Mouse (Mus musculus) heart, embryonic 11.5 days (tissue): ENCODE results near the gene Dynll1. TPM values are rescaled to one million over a fixed set of nuclear protein-coding genes. Genes with fewer than 3 reads are reported as not detected.

Source experiments
- ATAC-seq: fragments of 200-750 bp; cut with Nextera tagmentation; replicated peaks from 2 replicates; pipeline ENCODE4 v1.8.0; 2017; ENCODE audit warnings: moderate library complexity; ENCODE audit not compliant: insufficient number of reproducible peaks, low FRiP score, low TSS enrichment
- H3K27ac ChIP-seq: fragments of 300-500 bp; sonication (generic); 2 replicates; pipeline ENCODE4 v1.5.1; 2014; ENCODE audit warnings: mild to moderate bottlenecking, low read depth, low read length
- H3K27me3 ChIP-seq: fragments of 300-500 bp; sonication (generic); 2 replicates; pipeline ENCODE4 v1.6.1; 2014; ENCODE audit warnings: mild to moderate bottlenecking, low read length, mixed read lengths; ENCODE audit not compliant: control insufficient read depth, insufficient read depth
- H3K36me3 ChIP-seq: fragments of 300-500 bp; sonication (generic); 2 replicates; pipeline ENCODE4 v1.6.1; 2014; ENCODE audit warnings: mild to moderate bottlenecking, low read length, moderate library complexity, mixed read lengths; ENCODE audit not compliant: control insufficient read depth, insufficient read depth
- H3K4me1 ChIP-seq: fragments of 300-500 bp; sonication (generic); 2 replicates; pipeline ENCODE4 v1.6.1; 2014; ENCODE audit warnings: low read length; ENCODE audit not compliant: control insufficient read depth, insufficient read depth
- H3K4me2 ChIP-seq: fragments of 300-500 bp; sonication (generic); 2 replicates; pipeline ENCODE4 v1.6.1; 2014; ENCODE audit warnings: mild to moderate bottlenecking, moderate library complexity
- H3K4me3 ChIP-seq: fragments of 300-500 bp; sonication (generic); 2 replicates; pipeline ENCODE4 v1.5.1; 2014; ENCODE audit warnings: low read depth, low read length
- H3K9ac ChIP-seq: fragments of 300-500 bp; sonication (generic); 2 replicates; pipeline ENCODE4 v1.6.1; 2014; ENCODE audit warnings: mild to moderate bottlenecking, low read depth, low read length, moderate library complexity
- H3K9me3 ChIP-seq: fragments of 300-500 bp; sonication (generic); replicated peaks from 2 replicates; pipeline ENCODE4 v1.6.1; 2016; ENCODE audit warnings: low read length; ENCODE audit not compliant: control insufficient read depth
- WGBS: fragments of 180-500 bp; shearing (Covaris S2); extraction: QIAGEN DNeasy Blood & Tissue Kit; methylation state at CpG from one replicate; pipeline ENCODE4 v1.1.7; 2014; ENCODE audit not compliant: insufficient replicate concordance; 5-methylcytosine and 5-hydroxymethylcytosine counted together
- polyA plus RNA-seq: library from polyadenylated mRNA; unstranded; fragments of >200 nt; fragmentation: Nextera tagmentation; extraction: Ambion mirVana; gene quantifications from 2 replicates; pipeline ENCODE4 v1.2.1, GENCODE M21; 2014

Dynll1 gene
- polyA plus RNA-seq, 1 experiment from 2014 or later, result 1,540 TPM

GRCm38 (mm10) chr5:115333626-115334025, 32.8 kb upstream of the Dynll1 start:
- 60% methylated on average over 3 of the region's 3 CpGs for WGBS
- H3K9me3 ChIP-seq, result no peaks in the 10 kb centered on the region
- H3K27ac ChIP-seq, result peak overlapping the region; percentile 73
- H3K4me3 ChIP-seq, result no peak overlapping the region
- peak overlapping the region; percentile 27; the same call in 1 of the 2 replicates for H3K4me2 ChIP-seq
- no peak overlapping the region; the same call in 1 of the 2 replicates for H3K9ac ChIP-seq
- H3K27me3 ChIP-seq, result no peaks in the 10 kb centered on the region
- peaks cover 51% of the 10 kb centered on the region for H3K36me3 ChIP-seq
- peaks cover 11% of the 10 kb centered on the region for H3K4me1 ChIP-seq
- peak; percentile 68; the same call in 1 of the 2 replicates for ATAC-seq

GRCm38 (mm10) chr5:115330955-115331354, 30.2 kb upstream of the Dynll1 start:
- Histone ChIP-seq H3K4me3 (no peak overlapping the region), H3K27me3 (no peaks in the 10 kb centered on the region), H3K4me1 (peaks cover 18% of the 10 kb centered on the region), H3K36me3 (peaks cover 49% of the 10 kb centered on the region), H3K27ac (no peak overlapping the region), H3K9ac (no peak overlapping the region), H3K4me2 (no peak overlapping the region), H3K9me3 (no peaks in the 10 kb centered on the region)
- 85% methylated on average over 9 of the region's 9 CpGs for WGBS
- no peak for ATAC-seq

DNA sequence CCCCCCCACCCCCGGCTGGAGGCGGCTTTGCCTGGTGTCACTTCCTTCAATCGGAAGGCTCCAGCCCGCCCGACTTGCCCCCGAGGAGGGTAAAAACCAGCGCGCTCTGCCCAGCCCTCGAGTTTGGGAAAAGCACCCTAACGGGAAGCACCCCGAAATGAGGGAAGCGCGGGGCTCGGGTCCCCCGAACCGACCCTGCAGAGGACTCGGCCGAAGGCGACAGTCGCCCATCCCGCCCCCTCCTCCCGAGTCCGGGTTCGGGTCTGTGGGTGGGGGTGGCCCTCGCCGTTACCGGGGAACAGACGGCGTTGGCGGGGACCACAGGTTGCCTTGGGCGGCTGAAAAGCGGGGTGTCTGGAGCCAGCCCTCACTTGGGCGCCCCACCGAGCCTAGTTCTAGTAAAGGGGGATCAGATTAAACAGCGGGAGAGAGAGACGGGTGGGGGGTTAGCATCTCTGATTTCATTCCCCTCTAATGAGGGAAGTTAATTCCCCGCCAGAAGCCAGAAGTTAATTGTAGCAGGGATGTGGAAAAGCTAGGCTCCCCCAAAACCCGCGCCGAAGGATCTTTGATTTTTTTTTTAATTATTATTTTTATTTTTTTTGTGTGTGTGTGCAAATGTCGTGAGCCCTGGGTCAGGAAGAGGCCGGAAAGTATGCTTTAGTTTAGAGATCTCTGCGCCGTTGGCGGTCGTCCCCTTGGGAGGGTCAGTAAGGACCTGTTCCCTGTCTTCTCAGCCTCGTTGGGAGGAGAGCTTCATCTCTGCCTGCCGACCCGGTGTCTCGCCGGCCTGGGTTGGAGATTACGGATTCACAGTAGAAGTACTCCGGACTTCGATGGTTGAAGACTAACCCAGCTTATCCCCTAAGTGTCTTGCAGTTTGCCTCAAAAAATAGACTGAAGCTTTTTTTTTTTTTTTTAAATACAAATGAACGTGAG, 27.1 kb upstream of the Dynll1 start:
- H3K27me3 ChIP-seq, result no peaks in the 10 kb centered on the region
- H3K9ac ChIP-seq, result peak overlapping the region; percentile 97
- no peaks in the 10 kb centered on the region for H3K9me3 ChIP-seq
- peaks cover 20% of the 10 kb centered on the region for H3K4me1 ChIP-seq
- H3K4me2 ChIP-seq, result peak overlapping the region; percentile 83
- H3K36me3 ChIP-seq, result peaks cover 22% of the 10 kb centered on the region
- H3K4me3 ChIP-seq, result peak overlapping the region; percentile 76
- WGBS, result under 1% methylated on average over 50 of the region's 55 CpGs
- 0 out of 2 replicates have a peak, but pooled peaks have one; percentile 1 for ATAC-seq
- peak overlapping the region; percentile 90 for H3K27ac ChIP-seq

DNA sequence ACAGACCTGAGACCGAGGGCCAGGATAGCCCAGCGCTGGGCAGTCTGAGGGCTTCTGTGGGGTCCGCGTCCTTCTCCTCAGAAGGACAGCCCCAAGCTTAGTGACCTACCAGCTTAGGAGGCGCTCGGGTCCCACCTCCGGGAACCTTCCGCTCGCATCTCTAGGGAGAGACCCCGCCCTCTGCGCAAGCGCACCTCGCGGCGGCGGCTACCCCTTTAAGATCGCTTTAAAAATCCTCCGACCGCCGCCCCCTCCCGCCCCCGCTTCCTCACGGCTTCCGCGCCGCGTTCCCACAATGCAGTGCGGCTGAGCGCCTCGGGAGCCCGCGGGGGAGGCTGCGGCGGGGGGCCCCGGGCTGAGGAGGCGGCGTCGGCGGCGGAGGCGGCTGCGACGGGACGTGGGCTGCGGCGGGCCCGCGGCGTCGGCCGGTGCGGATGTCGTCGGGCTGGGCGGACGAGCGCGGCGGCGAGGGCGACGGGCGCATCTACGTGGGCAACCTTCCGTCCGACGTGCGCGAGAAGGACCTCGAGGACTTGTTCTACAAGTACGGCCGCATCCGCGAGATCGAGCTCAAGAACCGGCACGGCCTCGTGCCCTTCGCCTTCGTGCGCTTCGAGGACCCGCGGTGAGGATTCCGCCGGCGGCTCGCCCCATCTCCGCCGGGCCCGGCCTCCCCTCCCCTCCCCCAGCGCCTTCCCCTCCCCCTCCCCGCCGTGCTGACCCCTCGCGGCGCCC, 26.2 kb upstream of the Dynll1 start, which contains the start of gene Srsf9:
TSS of gene Srsf9 (plus strand) at position 303 of the 735 bp plus-strand sequence.
- Histone ChIP-seq H3K27me3 (no peaks in the 10 kb centered on the region), H3K4me2 (peak within 1 kb of the TSS; percentile 83), H3K27ac (peak within 1 kb of the TSS; percentile 90), H3K4me3 (peak within 1 kb of the TSS; percentile 76), H3K9me3 (no peaks in the 10 kb centered on the region), H3K36me3 (peaks cover 14% of the 10 kb centered on the region; the same call in 1 of the 2 replicates), H3K4me1 (peaks cover 20% of the 10 kb centered on the region), H3K9ac (peak within 1 kb of the TSS; percentile 97)
- WGBS, result 1% methylated on average over 82 of the region's 97 CpGs
- peak; percentile 86 for ATAC-seq

- Histone ChIP-seq H3K27me3 (no peaks in the 10 kb centered on the region), H3K4me2 (peak overlapping the region; percentile 83), H3K9ac (peak overlapping the region; percentile 97), H3K4me3 (peak overlapping the region; percentile 76), H3K27ac (peak overlapping the region; percentile 90), H3K36me3 (peaks cover 8% of the 10 kb centered on the region; the same call in 1 of the 2 replicates), H3K9me3 (no peaks in the 10 kb centered on the region), H3K4me1 (peaks cover 20% of the 10 kb centered on the region)
- WGBS, result 13% methylated on average over 11 of the region's 11 CpGs
- ATAC-seq, result peak; percentile 78
Measured at GRCm38 (mm10) chr5:115326256-115326831, 25.5 kb upstream of the Dynll1 start.

DNA sequence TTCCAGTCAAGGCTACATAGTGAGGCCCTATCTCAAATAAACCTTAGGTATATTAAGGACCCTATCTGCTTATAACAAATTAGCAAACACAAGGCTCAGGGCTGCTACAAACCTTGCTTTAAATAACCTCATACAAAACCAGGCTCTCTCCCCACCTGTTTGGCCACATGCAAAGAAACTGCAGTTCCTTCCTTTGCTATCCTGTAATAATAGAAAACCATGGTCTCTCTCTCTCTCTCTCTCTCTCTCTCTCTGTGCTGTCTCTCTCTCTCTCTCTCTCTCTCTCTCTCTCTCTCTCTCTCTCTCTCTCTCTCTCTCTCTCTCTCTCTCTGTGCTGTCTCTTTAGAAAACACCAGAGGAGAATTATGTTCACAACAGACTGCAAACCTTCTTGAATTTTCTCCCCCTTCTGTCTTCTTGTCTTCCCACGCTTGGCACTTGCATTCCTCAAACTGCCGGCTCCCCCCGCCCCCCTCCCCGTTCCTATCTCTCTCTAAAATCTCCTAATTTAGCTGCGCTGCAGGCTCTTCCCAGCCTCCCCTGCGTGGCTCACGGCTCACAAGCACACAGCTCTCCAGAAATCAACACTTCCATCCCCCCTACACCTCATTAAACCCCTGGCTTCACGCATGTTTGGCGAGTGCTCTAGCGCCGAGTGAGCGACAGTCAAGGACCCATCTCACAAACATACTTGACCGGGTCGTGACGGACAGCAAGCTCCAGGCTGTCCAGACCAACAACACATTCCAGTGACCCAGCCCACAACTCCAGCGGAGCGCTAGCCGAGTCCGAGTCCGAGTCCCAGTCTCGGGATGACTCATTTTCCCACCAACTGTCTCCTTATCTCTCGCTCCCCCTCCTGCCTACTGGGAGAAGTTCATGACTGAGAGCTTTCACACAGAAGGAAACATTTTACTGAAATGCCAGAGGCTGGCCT, 18.5 kb upstream of the Dynll1 start:
- ATAC-seq, result peak; percentile 73
- Histone ChIP-seq H3K4me2 (peak overlapping the region; percentile 86), H3K9me3 (no peaks in the 10 kb centered on the region), H3K27ac (peak overlapping the region; percentile 55), H3K9ac (peak overlapping the region; percentile 69), H3K4me3 (peak overlapping the region; percentile 40), H3K36me3 (no peaks in the 10 kb centered on the region), H3K4me1 (peaks cover 26% of the 10 kb centered on the region), H3K27me3 (no peaks in the 10 kb centered on the region)
- under 1% methylated on average over 22 of the region's 22 CpGs for WGBS

- H3K9me3 ChIP-seq, result no peaks in the 10 kb centered on the region
- no peak overlapping the region for H3K4me3 ChIP-seq
- 3% methylated on average over 10 of the region's 10 CpGs for WGBS
- peak overlapping the region; percentile 51 for H3K4me2 ChIP-seq
- H3K9ac ChIP-seq, result no peak overlapping the region
- ATAC-seq, result no peak
- peaks cover 35% of the 10 kb centered on the region for H3K4me1 ChIP-seq
- peak overlapping the region; percentile 78 for H3K27ac ChIP-seq
- H3K27me3 ChIP-seq, result no peaks in the 10 kb centered on the region
- H3K36me3 ChIP-seq, result no peaks in the 10 kb centered on the region
Measured at GRCm38 (mm10) chr5:115317645-115318328, 17.0 kb upstream of the Dynll1 start.
